Mouse (Mus musculus): ENCODE results near the gene Trim11.

DNA sequence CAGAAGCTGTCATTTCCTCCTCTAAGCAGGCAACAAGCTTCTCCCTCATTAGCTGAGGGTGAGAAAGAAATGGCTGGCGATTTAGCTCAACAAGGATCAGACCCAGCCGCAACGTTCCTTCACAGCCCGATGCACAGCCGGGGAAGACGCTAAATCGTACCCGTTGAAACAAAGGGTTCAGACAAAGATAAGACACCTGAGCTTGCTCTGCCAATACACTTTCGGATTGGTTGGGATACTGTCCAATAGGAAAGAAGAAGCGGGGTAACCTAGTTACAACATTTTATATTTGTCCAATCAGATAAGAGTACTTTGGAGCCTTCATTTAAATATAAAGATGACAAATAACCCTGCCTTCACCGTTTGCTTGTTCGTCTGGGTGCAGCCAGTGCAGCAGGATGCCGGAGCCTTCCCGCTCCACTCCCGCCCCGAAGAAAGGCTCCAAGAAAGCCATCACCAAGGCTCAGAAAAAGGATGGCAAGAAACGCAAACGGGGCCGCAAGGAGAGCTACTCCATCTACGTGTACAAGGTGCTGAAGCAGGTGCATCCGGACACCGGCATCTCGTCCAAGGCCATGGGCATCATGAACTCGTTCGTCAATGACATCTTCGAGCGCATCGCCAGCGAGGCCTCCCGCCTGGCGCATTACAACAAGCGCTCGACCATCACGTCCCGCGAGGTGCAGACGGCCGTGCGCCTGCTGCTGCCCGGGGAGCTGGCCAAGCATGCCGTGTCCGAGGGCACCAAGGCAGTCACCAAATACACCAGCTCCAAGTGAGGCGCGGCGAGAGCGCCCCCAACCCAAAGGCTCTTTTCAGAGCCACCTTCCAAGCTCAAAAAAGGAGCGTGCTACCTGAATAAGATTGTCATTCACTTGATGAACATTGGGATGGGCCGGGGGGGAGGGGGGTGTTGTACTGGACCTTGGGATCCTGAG, 29.1 kb upstream of the Trim11 start, which contains the start of gene Hist3h2ba:
- TF ChIP-seq CTCF (IDR thresholded peaks at IDR 0.05 in 2 of 3, conservative IDR thresholded peaks at IDR 0.05 in 1 of 3; ENCODE audit: control insufficient read depth in 1 of 3, insufficient read depth in 1 of 3, low read depth in 2 of 3, low read length in 3 of 3, poor library complexity in 1 of 3, severe bottlenecking in 1 of 3) (0 out of 6 replicates have a peak, but pooled peaks of 1 of the 3 experiments have one; percentile 1), TAL1 (IDR thresholded peaks at IDR 0.05; ENCODE audit: low read length) (no peak), GATA1 (IDR thresholded peaks at IDR 0.05; ENCODE audit: low read depth, low read length) (0 out of 2 replicates have a peak, but pooled peaks have one; percentile 16), MXI1 (IDR thresholded peaks at IDR 0.05; ENCODE audit: low read depth, low read length) (no peak), EP300 (IDR thresholded peaks at IDR 0.05; ENCODE audit: low read depth in 1 of 2, low read length in 2 of 2) (no peak), MAX (IDR thresholded peaks at IDR 0.05; ENCODE audit: low read length) (no peak), POLR2A (IDR thresholded peaks at IDR 0.05; ENCODE audit: control insufficient read depth in 1 of 2, insufficient read depth in 1 of 2, low read depth in 1 of 2, low read length in 2 of 2, poor library complexity in 1 of 2) (peak in 1 of 2 experiments; percentile 42; a peak in 1 of 4 replicates)

All from MEL (cell line).